Mouse (Mus musculus) midbrain, embryonic 14.5 days (tissue): ENCODE data around the gene Bdh1. TPM values are rescaled to one million over a fixed set of nuclear protein-coding genes. Genes with fewer than 3 reads are reported as not detected.
"Not testable (repeated sequence)": the region's sequence is repeated elsewhere in the genome, so short reads cannot be mapped to it uniquely, and the experiment has no call there.

Experiments used
- ATAC-seq: fragments of 200-750 bp; cut with Nextera tagmentation; 2 replicates; pipeline ENCODE4 v1.8.0; 2017; ENCODE audit warnings: moderate number of reproducible peaks, moderate library complexity; ENCODE audit not compliant: low FRiP score, low TSS enrichment
- DNase-seq: peaks from one replicate; pipeline ENCODE4 v3.0.0-alpha.2; 2015
- H3K27ac ChIP-seq: fragments of 300-500 bp; sonication (generic); replicated peaks from 2 replicates; pipeline ENCODE4 v1.5.1; 2014; ENCODE audit warnings: mild to moderate bottlenecking, low read depth, low read length, moderate library complexity
- H3K27me3 ChIP-seq: fragments of 300-500 bp; sonication (generic); 2 replicates; pipeline ENCODE4 v1.6.1; 2014; ENCODE audit warnings: low read length, control low read depth, mixed read lengths; ENCODE audit not compliant: control insufficient read depth, insufficient read depth
- H3K36me3 ChIP-seq: fragments of 300-500 bp; sonication (generic); 2 replicates; pipeline ENCODE4 v1.6.1; 2014; ENCODE audit warnings: low read length, control low read depth; ENCODE audit not compliant: control insufficient read depth, insufficient read depth
- H3K4me1 ChIP-seq: fragments of 300-500 bp; sonication (generic); 2 replicates; pipeline ENCODE4 v1.6.1; 2014; ENCODE audit warnings: mild to moderate bottlenecking, antibody characterized with exemption, low read length, control low read depth; ENCODE audit not compliant: control insufficient read depth, insufficient read depth
- H3K4me2 ChIP-seq: fragments of 300-500 bp; sonication (generic); 2 replicates; pipeline ENCODE4 v1.6.1; 2014; ENCODE audit warnings: mild to moderate bottlenecking, low read length, moderate library complexity
- H3K4me3 ChIP-seq: fragments of 300-500 bp; sonication (generic); replicated peaks from 2 replicates; pipeline ENCODE4 v1.5.1; 2014; ENCODE audit warnings: low read depth, low read length
- H3K9ac ChIP-seq: fragments of 300-500 bp; sonication (generic); replicated peaks from 2 replicates; pipeline ENCODE4 v1.6.1; 2014; ENCODE audit warnings: mild to moderate bottlenecking, low read length, moderate library complexity
- H3K9me3 ChIP-seq: fragments of 300-500 bp; sonication (generic); 2 replicates; pipeline ENCODE4 v1.6.1; 2016; ENCODE audit warnings: low read length, control low read depth, mixed read lengths; ENCODE audit not compliant: control insufficient read depth
- WGBS: fragments of 180-500 bp; shearing (Covaris S2); extraction: QIAGEN DNeasy Blood & Tissue Kit; methylation state at CpG from one replicate; pipeline ENCODE4 v1.1.7; 2014; 5-methylcytosine and 5-hydroxymethylcytosine counted together
- polyA plus RNA-seq: library from polyadenylated mRNA; unstranded; fragments of >200 nt; fragmentation: Nextera tagmentation; extraction: Ambion mirVana; gene quantifications from 2 replicates; pipeline ENCODE4 v1.2.1, GENCODE M21; 2014

Gene Bdh1
- polyA plus RNA-seq, 1 experiment from 2014 or later, result 76.5 TPM

- ATAC-seq (no peak), DNase-seq (no peak)
- Histone ChIP-seq H3K27me3 (no peaks in the 10 kb centered on the region), H3K27ac (no peak overlapping the region), H3K36me3 (no peaks in the 10 kb centered on the region), H3K9me3 (no peaks in the 10 kb centered on the region), H3K4me1 (no peaks in the 10 kb centered on the region), H3K4me3 (no peak overlapping the region), H3K4me2 (no peak overlapping the region), H3K9ac (no peak overlapping the region)
- 88% methylated on average over 5 of the region's 5 CpGs for WGBS
Observed at GRCm38 (mm10) chr16:31464953-31465352, 42.9 kb downstream of the Bdh1 start.

GRCm38 (mm10) chr16:31465630-31466029, 43.5 kb downstream of the Bdh1 start:
- 26% methylated on average over 4 of the region's 4 CpGs for WGBS
- DNase-seq, result peak; percentile 43
- no peak overlapping the region for H3K4me3 ChIP-seq

GRCm38 (mm10) chr16:31466106-31466505, 44.0 kb downstream of the Bdh1 start:
- H3K36me3 ChIP-seq, result no peaks in the 10 kb centered on the region
- no peak overlapping the region for H3K9ac ChIP-seq
- H3K4me3 ChIP-seq, result no peak overlapping the region
- no peaks in the 10 kb centered on the region for H3K27me3 ChIP-seq
- no peak for ATAC-seq
- no peak overlapping the region for H3K27ac ChIP-seq
- H3K4me1 ChIP-seq, result no peaks in the 10 kb centered on the region
- no peak for DNase-seq
- 85% methylated on average over 5 of the region's 5 CpGs for WGBS
- H3K9me3 ChIP-seq, result no peaks in the 10 kb centered on the region
- no peak overlapping the region for H3K4me2 ChIP-seq

More at GRCm38 (mm10) chr16:31465630-31466029, 43.5 kb downstream of the Bdh1 start:
- Histone ChIP-seq H3K9ac (no peak overlapping the region), H3K27ac (no peak overlapping the region), H3K4me1 (no peaks in the 10 kb centered on the region), H3K36me3 (no peaks in the 10 kb centered on the region), H3K4me2 (no peak overlapping the region), H3K9me3 (no peaks in the 10 kb centered on the region), H3K27me3 (no peaks in the 10 kb centered on the region)
- no peak for ATAC-seq

GRCm38 (mm10) chr16:31470819-31471218, 48.7 kb downstream of the Bdh1 start:
- not testable (repeated sequence) for H3K4me1 ChIP-seq, H3K36me3 ChIP-seq, ATAC-seq, DNase-seq, H3K9me3 ChIP-seq, H3K9ac ChIP-seq, H3K4me3 ChIP-seq, H3K27ac ChIP-seq, H3K27me3 ChIP-seq, H3K4me2 ChIP-seq
- WGBS, result 95% methylated on average over 4 of the region's 4 CpGs

- Histone ChIP-seq H3K4me3 (no peak overlapping the region), H3K9me3 (no peaks in the 10 kb centered on the region), H3K27me3 (no peaks in the 10 kb centered on the region), H3K9ac (no peak overlapping the region), H3K4me2 (no peak overlapping the region), H3K36me3 (no peaks in the 10 kb centered on the region), H3K27ac (no peak overlapping the region), H3K4me1 (0 out of 2 replicates have a peak, but pooled peaks cover 4% of the 10 kb centered on the region)
- ATAC-seq (no peak), DNase-seq (no peak)
- WGBS, result 94% methylated on average over 5 of the region's 5 CpGs
Observed at GRCm38 (mm10) chr16:31471994-31472393, 49.9 kb downstream of the Bdh1 start.

GRCm38 (mm10) chr16:31473226-31473625, 51.1 kb downstream of the Bdh1 start:
- 92% methylated on average over 1 of the region's 1 CpGs for WGBS
- Histone ChIP-seq H3K4me2 (no peak overlapping the region), H3K4me1 (0 out of 2 replicates have a peak, but pooled peaks cover 4% of the 10 kb centered on the region), H3K4me3 (no peak overlapping the region), H3K27me3 (no peaks in the 10 kb centered on the region), H3K9me3 (no peaks in the 10 kb centered on the region), H3K36me3 (no peaks in the 10 kb centered on the region), H3K27ac (no peak overlapping the region), H3K9ac (no peak overlapping the region)
- DNase-seq (no peak), ATAC-seq (no peak)

GRCm38 (mm10) chr16:31475123-31475968, 53.3 kb downstream of the Bdh1 start:
- peak; percentile 31 for DNase-seq
- no peak overlapping the region for H3K4me3 ChIP-seq
- H3K27ac ChIP-seq, result no peak overlapping the region
- no peaks in the 10 kb centered on the region for H3K27me3 ChIP-seq
- no peak overlapping the region for H3K9ac ChIP-seq
- H3K4me2 ChIP-seq, result no peak overlapping the region
- no peak for ATAC-seq
- H3K9me3 ChIP-seq, result peaks cover 7% of the 10 kb centered on the region; the same call in 1 of the 2 replicates
- 0 out of 2 replicates have a peak, but pooled peaks cover 4% of the 10 kb centered on the region for H3K4me1 ChIP-seq
- H3K36me3 ChIP-seq, result no peaks in the 10 kb centered on the region
- 68% methylated on average over 9 of the region's 9 CpGs for WGBS

- 60% methylated on average over 7 of the region's 7 CpGs for WGBS
- H3K27ac ChIP-seq, result no peak overlapping the region
- no peak overlapping the region for H3K9ac ChIP-seq
- DNase-seq (no peak), ATAC-seq (no peak)
- peaks cover 7% of the 10 kb centered on the region; the same call in 1 of the 2 replicates for H3K9me3 ChIP-seq
- H3K27me3 ChIP-seq, result no peaks in the 10 kb centered on the region
- no peak overlapping the region for H3K4me2 ChIP-seq
- no peak overlapping the region for H3K4me3 ChIP-seq
- H3K4me1 ChIP-seq, result 0 out of 2 replicates have a peak, but pooled peaks cover 4% of the 10 kb centered on the region
- no peaks in the 10 kb centered on the region for H3K36me3 ChIP-seq
Observed at GRCm38 (mm10) chr16:31476872-31477603, 55.0 kb downstream of the Bdh1 start.
